Mouse (Mus musculus) monocyte, adult 2 months (primary cell): Measurements from ENCODE around the gene Vangl1.
"Not testable (repeated sequence)": the region's sequence is repeated elsewhere in the genome, so short reads cannot be mapped to it uniquely, and the experiment has no call there.

ENCODE experiments used
- DNase-seq, 2 experiments: peaks; one replicate each; pipeline ENCODE4 v3.0.0; 2022; ENCODE audit warnings: low spot score in 2 of 2, low read depth in 1 of 2

Gene Vangl1

DNA sequence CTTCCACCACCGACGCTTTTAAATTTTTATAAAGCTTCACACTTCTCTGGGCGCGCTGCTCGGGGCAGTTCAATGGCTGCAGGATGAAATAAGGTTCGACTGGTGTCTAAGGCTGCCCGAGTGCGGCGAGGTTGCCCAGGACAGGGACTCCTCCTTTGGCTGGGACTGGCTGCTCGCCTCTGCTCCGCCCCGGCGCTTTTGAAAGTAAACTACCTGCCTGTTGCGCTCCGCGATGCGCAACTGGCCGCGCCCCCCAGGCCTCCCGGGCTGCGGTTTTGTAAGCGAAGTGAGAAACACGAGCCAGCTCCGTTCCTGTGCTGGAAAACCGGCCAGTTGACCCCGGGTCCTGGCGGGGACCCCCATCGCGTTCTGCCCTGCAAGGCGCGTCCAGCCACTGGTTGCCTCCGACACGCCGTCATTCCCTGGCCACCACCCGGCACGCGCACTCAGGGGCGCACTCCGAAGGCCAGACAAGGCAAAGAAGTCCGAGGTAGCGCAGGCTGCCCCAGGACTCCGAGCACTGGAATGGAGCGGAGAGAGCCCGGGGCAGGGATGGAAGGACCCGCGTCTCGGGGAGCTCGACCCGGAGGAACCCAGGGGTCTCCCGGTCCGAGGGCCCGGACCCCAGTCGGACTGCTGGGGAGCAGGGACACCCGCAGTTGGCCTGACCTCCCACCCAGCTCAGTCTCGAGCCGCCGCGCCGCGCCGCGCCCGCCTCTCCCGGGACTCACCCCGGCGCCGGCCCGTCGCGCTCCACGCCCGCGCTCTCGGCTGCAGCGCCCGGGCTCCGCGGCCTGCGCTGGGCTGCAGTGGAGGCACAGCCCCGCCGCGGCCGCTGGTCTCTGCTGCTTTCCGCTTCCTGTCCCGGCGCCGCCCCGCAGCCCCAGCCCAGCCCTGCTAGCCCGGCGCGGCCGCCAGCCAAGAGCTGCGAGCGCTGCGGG, at the start of gene Vangl1:
TSS of gene Vangl1 (minus strand) at position 913 of the 941 bp plus-strand sequence.
- no peak for DNase-seq

GRCm38 (mm10) chr3:102253554-102253953, 49.1 kb upstream of the Vangl1 start:
- DNase-seq, result no peak

GRCm38 (mm10) chr3:102252927-102253326, 48.4 kb upstream of the Vangl1 start:
- DNase-seq, result no peak

DNA sequence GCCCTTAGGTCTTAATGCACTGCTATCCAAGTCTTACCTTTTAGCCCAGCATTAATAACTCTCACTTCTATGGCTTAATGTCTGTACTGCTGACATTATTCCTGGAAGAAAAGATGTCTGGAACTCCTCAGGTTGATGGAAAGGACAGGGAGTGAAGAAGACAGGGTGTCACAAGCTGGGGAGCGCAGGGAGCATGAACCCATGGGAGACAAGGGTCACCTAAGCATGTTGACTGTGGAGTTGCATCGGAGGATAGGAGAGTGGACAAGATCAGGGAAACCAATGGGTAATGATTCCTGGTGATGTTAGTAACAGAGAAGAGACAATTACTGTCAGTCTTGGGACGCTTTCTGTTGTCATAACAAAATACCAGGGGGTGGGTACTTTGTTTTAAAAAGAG, 46.4 kb upstream of the Vangl1 start:
- no peak for DNase-seq

DNA sequence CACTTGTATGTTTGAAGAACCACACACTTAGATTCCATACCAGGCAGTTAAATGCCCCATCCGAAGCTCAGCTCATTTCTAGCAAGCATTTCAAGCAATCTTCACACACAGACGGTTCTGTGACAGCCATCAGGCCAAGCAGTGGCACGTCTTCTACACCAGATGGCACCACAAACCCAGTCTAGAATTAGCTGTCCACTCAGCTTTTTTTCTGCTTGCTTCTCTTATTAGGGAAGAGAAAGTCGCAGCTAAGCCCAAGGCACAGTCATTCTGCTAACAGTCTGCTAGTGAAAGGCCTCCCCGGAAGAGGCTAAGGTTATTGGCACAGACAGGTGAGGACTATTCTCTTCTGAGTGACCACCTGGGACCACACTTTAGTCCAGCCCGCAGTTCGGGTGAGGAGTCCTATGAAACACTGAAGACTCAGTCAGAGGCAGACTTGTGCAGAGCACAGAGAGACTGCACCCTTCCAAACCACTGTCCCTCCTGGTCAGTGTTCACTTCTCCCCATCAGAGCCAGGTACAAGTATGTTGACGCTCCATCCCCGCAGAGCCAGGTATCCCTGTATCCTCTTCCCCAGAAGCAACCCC, 45.0 kb upstream of the Vangl1 start:
- no peak for DNase-seq

DNA sequence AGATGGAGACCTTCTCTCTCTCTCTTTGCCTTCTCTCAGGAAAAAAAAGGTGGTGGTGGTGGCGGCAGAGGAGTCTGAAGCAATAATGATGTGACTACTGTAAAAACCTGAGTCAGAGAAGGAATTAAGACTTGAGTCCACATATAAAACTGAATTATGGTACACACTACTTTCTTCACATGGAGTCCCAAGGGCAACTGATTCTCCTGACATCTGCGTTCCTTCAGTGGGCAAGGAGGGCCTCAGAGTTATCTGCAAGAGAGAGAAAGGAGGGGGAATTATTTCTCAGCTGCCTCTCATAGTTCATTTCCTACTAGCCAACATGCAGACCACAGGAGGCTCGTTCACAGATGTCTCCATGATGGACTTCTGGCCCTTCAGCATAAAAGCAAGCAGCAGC, 40.1 kb upstream of the Vangl1 start:
- DNase-seq, result no peak

- DNase-seq, result no peak
These were observed 38.4 kb upstream of the Vangl1 start for GRCm38 (mm10) chr3:102242854-102243253.

DNA sequence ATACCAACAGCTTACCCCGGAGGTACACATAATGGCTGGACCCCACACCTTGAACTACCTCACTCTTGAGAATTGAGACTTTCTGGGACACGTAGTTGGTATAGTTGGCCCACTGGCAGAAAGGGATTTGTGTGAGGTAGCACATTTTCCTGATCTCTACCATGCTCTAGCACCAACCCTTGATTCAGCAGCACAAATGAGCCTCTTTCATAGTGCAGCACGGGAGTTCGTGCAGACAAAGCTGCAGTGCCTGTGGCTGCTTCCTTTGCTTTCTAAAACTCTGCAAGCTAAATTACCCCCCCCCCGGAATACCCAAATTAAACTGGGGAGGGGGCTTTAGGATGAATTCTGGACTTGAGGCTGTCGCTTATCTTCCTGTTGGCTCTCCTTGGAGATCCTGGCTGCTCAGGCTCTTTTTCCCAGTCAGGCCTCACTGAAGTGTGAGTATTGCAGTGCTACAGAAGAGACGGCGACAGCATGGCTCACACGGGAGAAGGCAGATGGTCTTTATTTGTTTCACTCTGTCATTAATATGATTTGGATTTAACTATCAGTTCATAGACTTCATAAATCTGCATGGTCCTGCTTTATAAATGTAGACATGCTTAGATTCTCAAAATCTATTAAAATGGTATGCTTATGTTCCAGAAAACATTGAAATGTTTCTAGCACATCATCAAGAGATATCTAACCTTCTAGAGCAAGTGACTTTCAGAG, 27.1 kb upstream of the Vangl1 start:
- no peak for DNase-seq

DNA sequence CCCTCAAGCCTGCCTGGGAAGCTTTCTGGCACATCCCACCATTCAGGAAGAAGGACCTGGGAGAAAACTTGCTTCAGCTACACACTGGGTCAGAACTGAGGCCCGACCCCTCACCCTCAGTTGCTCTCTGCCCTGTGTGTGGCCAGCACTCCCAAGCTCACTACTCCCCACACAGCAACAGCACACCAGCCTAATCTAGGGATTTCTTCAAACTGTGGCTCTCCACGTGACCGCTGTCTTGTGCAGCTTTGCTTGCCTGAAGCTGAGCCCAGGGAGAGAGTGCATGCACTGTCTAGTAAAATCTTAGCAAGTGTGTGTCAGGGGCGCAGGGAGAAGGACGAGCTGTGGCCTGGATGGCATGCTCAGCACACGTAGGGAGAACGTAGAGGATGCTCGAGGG, 18.3 kb upstream of the Vangl1 start:
- no peak for DNase-seq

DNA sequence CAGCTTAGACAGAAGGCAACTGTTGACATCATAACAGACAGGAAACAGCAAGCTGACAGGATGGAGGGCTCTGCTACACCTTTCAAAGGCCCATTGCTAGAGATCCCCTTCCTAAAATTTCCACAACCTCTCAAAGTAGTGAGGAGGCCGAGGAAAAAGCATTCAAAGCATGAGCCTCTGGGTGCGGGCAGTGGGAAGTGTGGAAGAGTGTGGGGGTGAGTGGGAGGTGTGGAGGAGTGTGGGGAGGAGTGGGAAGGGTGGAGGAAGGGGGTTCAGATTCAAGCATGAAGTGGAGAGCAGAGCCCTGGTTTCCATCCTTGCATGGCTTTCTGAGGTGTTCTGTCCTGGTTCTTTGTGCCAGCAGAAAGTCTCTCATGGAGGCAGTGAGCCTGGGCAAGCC, 13.8 kb upstream of the Vangl1 start:
- DNase-seq, result no peak

DNA sequence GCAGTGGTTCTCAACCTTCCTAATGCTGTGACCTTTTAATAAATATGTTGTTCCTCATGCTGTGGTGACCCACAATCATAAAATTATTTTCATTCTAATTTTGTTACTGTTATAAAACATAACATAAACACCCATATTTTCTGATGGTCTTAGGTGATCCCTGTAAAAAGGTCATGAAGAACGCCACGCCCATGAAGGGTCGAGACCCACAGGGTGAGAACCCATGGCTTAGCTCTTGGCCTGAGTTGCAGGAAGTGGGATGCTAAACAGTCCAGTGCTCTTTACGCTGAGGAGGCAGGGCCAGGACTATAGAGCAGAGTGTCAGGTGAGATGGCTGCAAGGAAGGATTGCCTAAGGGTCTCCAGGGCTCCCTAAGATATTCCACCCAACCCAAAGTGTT, 10.2 kb upstream of the Vangl1 start:
- DNase-seq, result no peak

- DNase-seq, result no peak
These were observed 9.8 kb upstream of the Vangl1 start for GRCm38 (mm10) chr3:102214299-102214698.

GRCm38 (mm10) chr3:102212896-102213295, 8.4 kb upstream of the Vangl1 start:
- DNase-seq, result no peak

GRCm38 (mm10) chr3:102212336-102212735, 7.8 kb upstream of the Vangl1 start:
- no peak for DNase-seq

GRCm38 (mm10) chr3:102211340-102211739, 6.8 kb upstream of the Vangl1 start:
- no peak for DNase-seq

- DNase-seq, result no peak
These were observed 6.3 kb upstream of the Vangl1 start for GRCm38 (mm10) chr3:102210775-102211174.

DNA sequence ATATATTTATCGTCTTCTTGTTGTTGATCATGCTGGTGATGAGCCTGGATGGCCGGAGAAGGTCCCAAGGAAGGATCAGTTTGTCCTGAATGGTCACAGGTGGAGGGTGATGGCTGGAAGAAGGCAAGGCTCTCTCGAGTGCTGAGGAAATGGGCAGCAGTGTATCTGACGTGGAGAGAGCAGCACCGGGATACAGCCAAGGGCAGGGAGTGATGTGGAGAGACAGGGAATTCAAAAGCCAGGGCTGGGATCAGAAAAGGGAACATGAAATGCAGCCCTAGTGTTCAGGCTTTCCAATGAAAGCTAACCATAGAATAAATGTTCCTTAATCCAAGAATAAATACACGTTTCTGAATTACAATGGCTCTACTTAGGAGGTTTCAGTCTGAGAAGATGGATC, 4.4 kb upstream of the Vangl1 start:
- no peak for DNase-seq

- no peak for DNase-seq
These were observed 951 bp upstream of the Vangl1 start for GRCm38 (mm10) chr3:102205458-102205830.

DNA sequence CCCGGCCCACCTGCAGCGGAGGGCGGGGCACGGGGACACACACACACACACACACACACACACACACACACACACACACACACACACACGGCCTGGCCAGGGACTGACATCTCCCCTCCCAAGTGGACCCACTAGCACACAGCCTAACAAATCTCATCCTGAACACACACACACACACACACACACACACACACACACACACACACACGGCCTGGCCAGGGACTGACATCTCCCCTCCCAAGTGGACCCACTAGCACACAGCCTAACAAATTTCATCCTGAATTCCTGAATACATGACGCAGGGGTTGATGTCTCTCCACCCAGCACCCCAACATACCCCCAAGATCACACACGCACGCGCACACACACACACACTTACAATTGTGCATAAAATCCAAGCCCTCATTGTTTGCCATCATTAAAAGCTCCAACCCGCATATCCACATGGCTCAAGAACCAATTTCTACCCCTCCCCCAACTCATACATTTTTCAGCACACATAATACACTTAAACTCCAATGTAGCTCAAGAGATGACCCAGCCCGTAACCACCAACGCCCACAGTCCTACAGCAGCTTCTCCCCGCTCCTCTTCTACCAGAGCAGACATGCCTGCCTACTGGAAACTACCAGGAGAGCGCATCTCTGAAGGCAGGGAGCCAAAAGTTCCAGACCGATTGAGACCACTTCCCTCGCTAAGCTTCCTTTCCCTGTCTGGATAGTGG, 403 bp upstream of the Vangl1 start:
- not testable (repeated sequence) for DNase-seq

DNA sequence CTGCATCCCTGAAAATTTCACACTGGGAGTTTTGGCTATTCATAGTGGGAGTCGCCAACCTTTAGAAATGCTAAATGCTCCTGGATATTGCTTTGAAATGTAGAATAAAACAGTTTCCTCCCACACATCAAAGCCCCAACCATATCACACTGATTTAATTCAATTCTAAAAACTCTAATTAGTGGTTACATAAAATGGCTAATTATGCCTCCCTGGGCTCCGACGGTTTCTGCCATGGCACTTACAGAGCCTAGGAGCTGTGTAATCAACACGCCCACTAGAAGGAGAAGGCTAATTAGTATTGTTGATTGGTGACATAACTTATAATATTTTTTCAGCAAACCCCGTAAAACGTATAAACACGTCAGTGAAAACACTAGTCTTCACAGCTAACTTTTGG, 1.4 kb downstream of the Vangl1 start:
- no peak for DNase-seq

DNA sequence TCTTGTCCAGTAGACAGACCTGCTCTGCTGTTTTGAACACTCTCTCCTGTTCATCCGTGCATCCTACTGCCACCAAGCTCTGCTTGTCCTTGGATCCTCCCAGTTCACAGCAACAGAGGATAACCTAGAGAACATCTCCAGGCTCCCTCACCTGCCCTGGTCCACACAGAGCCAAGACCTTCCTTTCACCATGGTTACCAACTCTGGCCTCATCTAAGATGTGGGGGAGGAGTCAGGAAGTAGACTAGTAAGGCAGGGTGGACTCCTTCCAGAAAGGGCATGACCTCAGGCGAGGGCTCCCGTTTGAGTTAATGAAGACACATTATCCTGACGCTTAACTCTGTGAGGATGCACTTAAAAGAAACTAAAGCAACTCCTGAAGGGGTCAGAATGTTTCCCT, 4.5 kb downstream of the Vangl1 start:
- no peak for DNase-seq
